Mouse (Mus musculus) intestine, embryonic 16.5 days (tissue): ENCODE measurements at regions not wholly inside any gene's neighbourhood (a gene's known extent, or its start where the extent isn't known, plus 50 kb on each side); places are given as distances from the start of the nearest gene placed in this dataset.

Experiments
- ATAC-seq: fragments of 200-750 bp; cut with Nextera tagmentation; 2 replicates; pipeline ENCODE4 v1.8.0; 2017; ENCODE audit warnings: moderate TSS enrichment, moderate library complexity
- H3K27ac ChIP-seq: fragments of 300-500 bp; sonication (generic); 2 replicates; pipeline ENCODE4 v1.5.1; 2014; ENCODE audit warnings: mild to moderate bottlenecking, low read length
- H3K27me3 ChIP-seq: fragments of 300-500 bp; sonication (generic); replicated peaks from 2 replicates; pipeline ENCODE4 v1.6.1; 2014; ENCODE audit warnings: low read length, control low read depth, mixed read lengths; ENCODE audit not compliant: control insufficient read depth, insufficient read depth
- H3K36me3 ChIP-seq: fragments of 300-500 bp; sonication (generic); 2 replicates; pipeline ENCODE4 v1.6.1; 2014; ENCODE audit warnings: low read length, control low read depth; ENCODE audit not compliant: control insufficient read depth, insufficient read depth
- H3K4me1 ChIP-seq: fragments of 300-500 bp; sonication (generic); 2 replicates; pipeline ENCODE4 v1.6.1; 2014; ENCODE audit warnings: low read length, control low read depth, mixed read lengths; ENCODE audit not compliant: control insufficient read depth, insufficient read depth
- H3K4me2 ChIP-seq: fragments of 300-500 bp; sonication (generic); 2 replicates; pipeline ENCODE4 v1.6.1; 2014; ENCODE audit warnings: low read depth, low read length, control low read depth
- H3K4me3 ChIP-seq: fragments of 300-500 bp; sonication (generic); 2 replicates; pipeline ENCODE4 v1.5.1; 2014; ENCODE audit warnings: mild to moderate bottlenecking, low read length
- H3K9ac ChIP-seq: fragments of 300-500 bp; sonication (generic); 2 replicates; pipeline ENCODE4 v1.6.1; 2014; ENCODE audit warnings: low read depth, low read length
- H3K9me3 ChIP-seq: fragments of 300-500 bp; sonication (generic); 2 replicates; pipeline ENCODE4 v1.6.1; 2016; ENCODE audit warnings: low read length, control low read depth; ENCODE audit not compliant: control insufficient read depth
- WGBS: fragments of 180-500 bp; shearing (Covaris S2); extraction: QIAGEN DNeasy Blood & Tissue Kit; methylation state at CpG from one replicate; pipeline ENCODE4 v1.1.7; 2014; 5-methylcytosine and 5-hydroxymethylcytosine counted together

- no peaks in the 10 kb centered on the region for H3K27me3 ChIP-seq
- no peaks in the 10 kb centered on the region for H3K36me3 ChIP-seq
- H3K9me3 ChIP-seq: no peaks in the 10 kb centered on the region
- H3K4me2 ChIP-seq: no peak overlapping the region
- no peak overlapping the region for H3K27ac ChIP-seq
- ATAC-seq: no peak
- WGBS: 92% methylated on average over 1 of the region's 1 CpGs
- no peak overlapping the region for H3K9ac ChIP-seq
- no peak overlapping the region for H3K4me3 ChIP-seq
- no peaks in the 10 kb centered on the region for H3K4me1 ChIP-seq
Measured at GRCm38 (mm10) chr2:9791970-9792369, 89.1 kb upstream of the 4930412O13Rik start.

GRCm38 (mm10) chr2:9792381-9792780, 88.7 kb upstream of the 4930412O13Rik start:
- Histone ChIP-seq H3K9ac (no peak overlapping the region), H3K9me3 (no peaks in the 10 kb centered on the region), H3K27me3 (no peaks in the 10 kb centered on the region), H3K4me1 (no peaks in the 10 kb centered on the region), H3K4me2 (no peak overlapping the region), H3K4me3 (no peak overlapping the region), H3K36me3 (no peaks in the 10 kb centered on the region), H3K27ac (no peak overlapping the region)
- no peak for ATAC-seq
- WGBS: 92% methylated on average over 1 of the region's 1 CpGs

- Histone ChIP-seq H3K27ac (no peak overlapping the region), H3K9ac (no peak overlapping the region), H3K36me3 (no peaks in the 10 kb centered on the region), H3K9me3 (no peaks in the 10 kb centered on the region), H3K27me3 (no peaks in the 10 kb centered on the region), H3K4me2 (no peak overlapping the region), H3K4me3 (no peak overlapping the region), H3K4me1 (no peaks in the 10 kb centered on the region)
- ATAC-seq: no peak
- WGBS: 75% methylated on average over 4 of the region's 4 CpGs
Measured at GRCm38 (mm10) chr2:9795401-9795800, 85.7 kb upstream of the 4930412O13Rik start.

GRCm38 (mm10) chr2:9801484-9801883, 79.6 kb upstream of the 4930412O13Rik start:
- ATAC-seq: no peak
- H3K4me3 ChIP-seq: no peak overlapping the region
- 80% methylated on average over 8 of the region's 8 CpGs for WGBS

GRCm38 (mm10) chr2:9804306-9804705, 76.7 kb upstream of the 4930412O13Rik start:
- ATAC-seq: no peak
- H3K36me3 ChIP-seq: no peaks in the 10 kb centered on the region
- no peak overlapping the region for H3K27ac ChIP-seq
- no peak overlapping the region for H3K4me3 ChIP-seq
- H3K4me2 ChIP-seq: no peak overlapping the region
- H3K9me3 ChIP-seq: no peaks in the 10 kb centered on the region
- WGBS: 56% methylated on average over 3 of the region's 3 CpGs
- no peak overlapping the region for H3K9ac ChIP-seq
- H3K4me1 ChIP-seq: no peaks in the 10 kb centered on the region
- H3K27me3 ChIP-seq: no peaks in the 10 kb centered on the region

More at GRCm38 (mm10) chr2:9801484-9801883, 79.6 kb upstream of the 4930412O13Rik start:
- Histone ChIP-seq H3K4me1 (no peaks in the 10 kb centered on the region), H3K4me2 (no peak overlapping the region), H3K27ac (no peak overlapping the region), H3K36me3 (no peaks in the 10 kb centered on the region), H3K27me3 (no peaks in the 10 kb centered on the region), H3K9ac (no peak overlapping the region), H3K9me3 (no peaks in the 10 kb centered on the region)

- ATAC-seq: no peak
- H3K9me3 ChIP-seq: no peaks in the 10 kb centered on the region
- no peak overlapping the region for H3K4me3 ChIP-seq
- H3K9ac ChIP-seq: no peak overlapping the region
- H3K4me2 ChIP-seq: no peak overlapping the region
- WGBS: 80% methylated on average over 6 of the region's 6 CpGs
- no peaks in the 10 kb centered on the region for H3K27me3 ChIP-seq
- H3K27ac ChIP-seq: no peak overlapping the region
- no peaks in the 10 kb centered on the region for H3K4me1 ChIP-seq
- no peaks in the 10 kb centered on the region for H3K36me3 ChIP-seq
Measured at GRCm38 (mm10) chr2:9805590-9805989, 75.5 kb upstream of the 4930412O13Rik start.
